Mouse (Mus musculus): ENCODE results near the gene Tnfaip8l1. TPM values are rescaled to one million over a fixed set of nuclear protein-coding genes. Genes with fewer than 3 reads are reported as not detected.

The Tnfaip8l1 gene
- polyA plus RNA-seq, 2 experiments from 2014 or later = 34.9 to 38.7 TPM

Other genes starting within 250 kb of the Tnfaip8l1 start
- gene Zfp119b, start 213.0 kb upstream of the Tnfaip8l1 start, polyA plus RNA-seq (2017; shearing (Covaris generic)) = 10 to 100 TPM; 17.2 to 17.4 TPM
- gene Ebi3, start 209.8 kb upstream of the Tnfaip8l1 start, polyA plus RNA-seq (2017; shearing (Covaris generic)) = 10 to 100 TPM; 52.7 to 95.2 TPM
- 10 to 100 TPM; 26.9 to 30.2 TPM for gene Yju2, start 203.4 kb upstream of the Tnfaip8l1 start, polyA plus RNA-seq (2017; shearing (Covaris generic))
- not detected for gene Shd, start 192.0 kb upstream of the Tnfaip8l1 start, polyA plus RNA-seq (2017; shearing (Covaris generic))
- gene Fsd1, start 176.0 kb upstream of the Tnfaip8l1 start, polyA plus RNA-seq (2017; shearing (Covaris generic)) = not detected
- under 1 TPM in 1 of 2 experiments, not detected in 1; 0.54 TPM for gene Stap2, start 156.9 kb upstream of the Tnfaip8l1 start, polyA plus RNA-seq (2017; shearing (Covaris generic))
- gene Mpnd, start 156.8 kb upstream of the Tnfaip8l1 start, polyA plus RNA-seq (2017; shearing (Covaris generic)) = 10 to 100 TPM; 22.9 to 23.8 TPM
- gene Sh3gl1, start 125.8 kb upstream of the Tnfaip8l1 start, polyA plus RNA-seq (2017; shearing (Covaris generic)) = 100 to 1,000 TPM in 1 of 2 experiments, 10 to 100 TPM in 1; 84.9 to 114 TPM
- gene Chaf1a, start 122.0 kb upstream of the Tnfaip8l1 start, polyA plus RNA-seq (2017; shearing (Covaris generic)) = 1 to 10 TPM; 1.0 to 1.6 TPM
- 10 to 100 TPM; 33.8 to 42.1 TPM for gene Ubxn6, start 87.4 kb upstream of the Tnfaip8l1 start, polyA plus RNA-seq (2017; shearing (Covaris generic))
- 10 to 100 TPM; 35.7 to 44.6 TPM for gene Hdgfl2, start 82.8 kb upstream of the Tnfaip8l1 start, polyA plus RNA-seq (2017; shearing (Covaris generic))
- gene Plin4, start 52.7 kb upstream of the Tnfaip8l1 start, polyA plus RNA-seq (2017; shearing (Covaris generic)) = under 1 TPM in 1 of 2 experiments, not detected in 1; 0.15 TPM
- gene Plin5, start 44.9 kb upstream of the Tnfaip8l1 start, polyA plus RNA-seq (2017; shearing (Covaris generic)) = not detected
- under 1 TPM in 1 of 2 experiments, not detected in 1; 0.34 TPM for gene Lrg1, start 40.5 kb upstream of the Tnfaip8l1 start, polyA plus RNA-seq (2017; shearing (Covaris generic))
- not detected for gene Sema6b, start 22.1 kb upstream of the Tnfaip8l1 start, polyA plus RNA-seq (2017; shearing (Covaris generic))
- gene Mydgf, start 21.4 kb downstream of the Tnfaip8l1 start, polyA plus RNA-seq (2017; shearing (Covaris generic)) = 10 to 100 TPM; 57.3 to 59.9 TPM
- gene Dpp9, start 56.4 kb downstream of the Tnfaip8l1 start, polyA plus RNA-seq (2017; shearing (Covaris generic)) = 10 to 100 TPM; 11.5 to 16.9 TPM
- gene Fem1a, start 94.3 kb downstream of the Tnfaip8l1 start, polyA plus RNA-seq (2017; shearing (Covaris generic)) = 1 to 10 TPM; 4.5 to 5.8 TPM
- gene Ticam1, start 114.3 kb downstream of the Tnfaip8l1 start, polyA plus RNA-seq (2017; shearing (Covaris generic)) = 10 to 100 TPM in 1 of 2 experiments, 1 to 10 TPM in 1; 6.4 to 11.3 TPM
- 10 to 100 TPM; 22.5 to 40.9 TPM for gene Plin3, start 130.4 kb downstream of the Tnfaip8l1 start, polyA plus RNA-seq (2017; shearing (Covaris generic))
- gene Arrdc5, start 137.8 kb downstream of the Tnfaip8l1 start, polyA plus RNA-seq (2017; shearing (Covaris generic)) = not detected
- 10 to 100 TPM; 19.4 to 33.7 TPM for gene Uhrf1, start 140.8 kb downstream of the Tnfaip8l1 start, polyA plus RNA-seq (2017; shearing (Covaris generic))
- 1 to 10 TPM; 6.4 to 6.8 TPM for gene Kdm4b, start 163.6 kb downstream of the Tnfaip8l1 start, polyA plus RNA-seq (2017; shearing (Covaris generic))